Mouse (Mus musculus) lung, adult 2 months (tissue): Measurements from ENCODE around the gene Bcas3.

ENCODE experiments used
- CTCF ChIP-seq: fragments of 200-500 bp; IDR thresholded peaks from 2 replicates; pipeline ENCODE4 v1.5.1; 2011; ENCODE audit warnings: mild to moderate bottlenecking, low read length, control low read depth; ENCODE audit not compliant: insufficient read depth
- POLR2A ChIP-seq: fragments of 200-500 bp; IDR thresholded peaks from 2 replicates; pipeline ENCODE4 v1.6.1; 2011; ENCODE audit warnings: low read depth, mild to moderate bottlenecking, control low read depth, low read length, borderline replicate concordance; ENCODE audit errors: extremely low read depth

DNA sequence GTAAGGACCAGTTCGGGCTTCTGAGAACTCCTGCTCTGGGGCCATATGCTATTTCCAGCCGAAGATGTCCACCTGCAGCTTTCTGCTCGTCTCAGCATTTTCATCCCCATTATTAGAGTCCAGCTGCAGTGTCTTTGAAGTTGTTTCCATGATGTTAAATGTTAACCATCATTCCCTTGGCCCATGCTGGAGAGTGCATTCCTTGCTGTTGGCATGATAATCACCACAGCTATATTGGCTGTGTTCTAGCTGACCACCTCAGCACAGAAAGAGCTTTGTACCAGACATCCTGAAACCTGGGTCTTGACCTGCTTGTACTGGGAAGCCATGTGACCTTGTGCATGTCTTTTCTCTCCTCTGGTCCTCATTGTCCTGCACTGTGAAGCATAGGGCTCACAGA is 410.7 kb downstream of the Bcas3 start:
- TF ChIP-seq POLR2A (no peak), CTCF (no peak)
